Mouse (Mus musculus) natural killer cell, adult 2 months (primary cell): ENCODE results near the gene Sema4c.

ENCODE experiments used
- DNase-seq, 2 experiments: peaks; one replicate each; pipeline ENCODE4 v3.0.0; 2022; ENCODE audit warnings: low spot score in 2 of 2

Sema4c gene

DNA sequence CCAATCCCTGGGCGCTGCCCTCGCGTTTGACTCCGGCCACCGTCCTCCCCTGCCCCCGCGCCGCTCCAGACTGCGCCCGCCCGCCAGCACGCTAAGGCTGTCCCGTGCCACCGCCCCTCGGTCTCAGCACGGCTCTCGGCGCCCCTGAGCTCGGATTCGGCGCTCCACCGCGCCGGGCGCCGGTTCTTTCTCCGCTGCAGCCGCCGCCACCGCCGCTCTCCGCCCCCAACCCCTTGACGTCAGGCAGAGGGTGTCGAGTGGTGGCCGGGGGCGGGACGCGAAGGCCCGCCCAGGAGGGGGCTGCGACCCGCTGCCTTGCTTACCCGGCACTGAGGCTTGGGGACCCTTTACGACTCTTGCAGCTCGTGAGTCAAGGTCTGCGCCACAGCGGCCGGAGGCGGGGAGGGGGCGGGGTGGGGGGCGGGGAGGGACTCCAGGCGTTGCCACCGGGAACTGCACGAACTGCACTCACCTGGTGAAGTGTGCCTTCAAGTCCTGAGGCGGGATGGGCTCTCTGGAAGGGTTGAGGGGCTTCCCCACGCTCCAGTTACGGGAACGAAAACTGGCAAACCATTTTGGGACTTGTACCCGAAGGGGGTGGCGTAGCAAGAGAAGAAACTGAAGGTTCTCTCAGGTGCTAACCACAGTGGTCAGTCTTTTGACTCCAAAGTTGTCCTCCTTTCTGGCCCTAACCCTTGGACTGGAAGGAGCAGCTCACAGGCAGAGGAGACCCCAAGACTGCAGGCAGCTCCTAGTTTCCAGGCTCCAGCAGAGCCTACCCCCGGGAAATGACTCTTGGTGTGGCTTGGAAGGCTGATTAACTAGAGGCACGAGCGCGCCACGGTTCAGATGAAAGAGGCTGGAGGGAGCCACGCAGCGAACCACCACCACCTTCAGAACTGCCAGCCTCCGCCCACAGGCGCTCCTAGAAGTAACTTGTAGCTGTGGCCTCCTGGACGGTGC, at the start of gene Sema4c:
Sema4c (minus strand) TSS at position 319 of the 963 bp plus-strand sequence.
- peak; percentile 51 to 61 for DNase-seq

DNA sequence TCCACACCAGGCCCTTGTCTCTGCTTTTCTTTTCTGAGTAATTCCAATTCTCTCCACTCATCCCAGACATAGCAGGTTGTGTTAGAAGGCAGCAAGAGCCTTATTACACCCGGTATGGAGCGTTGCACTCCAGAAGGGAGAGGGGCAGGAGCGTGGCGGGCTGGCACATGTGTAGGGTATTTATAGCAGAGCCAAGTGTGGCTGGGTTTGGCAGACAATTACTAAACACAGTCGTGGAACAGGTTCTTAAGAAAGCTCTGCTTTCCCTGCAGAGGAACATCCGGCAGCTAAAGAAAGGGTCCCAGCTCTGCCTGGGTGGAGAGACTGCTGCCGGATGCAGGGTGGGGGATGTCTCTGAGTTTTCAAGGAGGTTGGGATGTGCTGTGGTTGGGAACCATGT, 48.8 kb upstream of the Sema4c start:
- DNase-seq, result no peak

DNA sequence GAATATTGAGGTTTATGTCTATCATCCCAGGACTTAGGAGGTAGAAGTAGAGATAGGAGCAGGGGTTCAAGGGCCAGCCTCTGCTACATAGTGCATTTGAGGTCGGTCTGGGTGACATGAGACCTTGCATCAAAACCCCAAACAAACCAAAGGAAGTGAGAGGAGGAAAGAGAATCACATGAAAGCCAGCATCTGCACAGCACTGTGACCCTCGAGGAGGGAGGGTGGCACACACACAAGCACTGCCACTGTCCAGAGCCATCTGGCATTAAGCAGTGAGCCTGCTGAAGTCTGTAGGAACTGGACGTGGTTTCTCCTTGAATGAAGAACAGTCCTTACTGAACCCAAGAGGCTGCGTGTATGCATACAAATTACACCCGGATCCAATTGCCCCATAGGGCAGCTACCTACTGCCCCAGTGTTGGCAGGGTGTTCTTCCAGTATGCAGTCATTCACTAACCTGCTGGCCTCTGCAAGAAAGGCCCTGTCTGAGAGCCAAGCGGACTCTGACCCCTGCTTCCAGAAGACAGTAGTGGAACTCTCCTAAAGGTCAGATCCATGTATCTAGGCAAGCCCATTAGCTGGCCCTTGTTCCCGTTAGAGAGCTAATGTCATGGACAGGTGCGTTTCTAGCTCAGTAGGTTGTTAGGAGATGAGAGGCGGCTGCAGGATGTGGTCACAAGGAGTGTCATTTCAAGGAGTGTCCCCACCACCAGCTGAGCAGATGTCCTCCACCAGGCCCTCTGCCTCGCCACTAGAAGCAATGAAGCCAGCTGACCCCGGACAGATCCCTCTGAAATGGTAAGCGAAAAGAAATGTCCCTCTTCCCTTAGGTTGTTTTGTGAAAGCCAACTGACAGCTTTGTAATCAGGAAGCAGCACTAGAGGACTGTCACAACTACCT, 46.4 kb upstream of the Sema4c start:
- peak; percentile 46 to 56 for DNase-seq

DNA sequence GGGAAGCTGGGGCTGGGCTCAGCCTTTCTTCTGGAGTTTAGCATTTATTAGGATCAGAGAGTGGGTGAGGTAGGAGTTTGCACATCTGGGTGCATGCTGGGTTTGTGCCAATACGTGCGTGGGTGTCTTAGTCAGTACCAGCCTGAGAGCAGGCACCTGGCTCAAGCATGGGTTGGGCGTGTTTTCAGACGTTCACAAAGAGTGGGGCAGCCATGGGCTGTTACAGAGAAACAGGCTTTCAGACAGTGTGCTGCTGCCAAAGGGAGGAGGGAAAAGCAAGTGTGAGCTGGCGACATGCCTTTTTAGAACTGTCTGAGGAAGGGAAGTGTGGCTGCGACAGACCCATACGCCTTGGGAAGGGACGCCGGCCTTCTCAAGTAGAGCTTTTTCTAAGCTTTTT, 45.2 kb upstream of the Sema4c start:
- no peak for DNase-seq

DNA sequence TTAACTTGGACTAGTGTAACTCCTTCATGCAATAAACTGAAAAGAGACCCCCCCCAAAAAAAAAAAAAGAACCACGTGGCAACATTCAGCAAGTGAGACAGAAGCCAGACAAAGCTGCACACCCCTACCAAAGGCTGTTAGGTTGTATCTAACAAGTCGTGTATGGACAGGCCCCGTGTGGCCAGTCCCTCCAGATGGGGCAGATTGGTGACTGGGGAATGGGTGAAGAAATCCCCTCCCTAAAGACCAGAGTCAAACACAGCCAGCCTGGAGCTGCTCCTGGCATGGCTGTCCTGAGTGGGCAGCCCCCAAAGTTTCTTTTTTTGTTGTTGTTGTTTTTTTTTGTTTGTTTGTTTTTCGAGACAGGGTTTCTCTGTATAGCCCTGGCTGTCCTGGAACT, 44.1 kb upstream of the Sema4c start:
- DNase-seq, result no peak

DNA sequence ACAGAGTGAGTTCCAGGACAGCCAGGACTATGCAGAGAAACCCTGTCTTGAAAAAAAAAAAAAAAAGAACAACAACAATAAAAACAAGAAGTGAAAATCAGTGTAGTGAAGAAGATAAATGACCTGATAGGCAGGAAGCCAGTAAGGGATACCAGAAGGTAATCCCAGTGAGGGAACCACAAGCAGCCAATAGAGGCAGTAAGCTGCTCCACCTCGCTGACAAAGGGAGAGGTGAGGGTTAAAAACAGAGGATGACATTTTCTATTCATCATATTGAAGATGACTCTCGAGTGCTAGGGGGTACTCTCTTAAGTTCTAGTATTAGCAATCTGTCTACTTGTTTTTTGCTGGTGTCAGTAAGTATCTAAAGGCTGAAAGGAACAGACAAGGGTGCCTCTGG, 40.3 kb upstream of the Sema4c start:
- DNase-seq, result no peak

DNA sequence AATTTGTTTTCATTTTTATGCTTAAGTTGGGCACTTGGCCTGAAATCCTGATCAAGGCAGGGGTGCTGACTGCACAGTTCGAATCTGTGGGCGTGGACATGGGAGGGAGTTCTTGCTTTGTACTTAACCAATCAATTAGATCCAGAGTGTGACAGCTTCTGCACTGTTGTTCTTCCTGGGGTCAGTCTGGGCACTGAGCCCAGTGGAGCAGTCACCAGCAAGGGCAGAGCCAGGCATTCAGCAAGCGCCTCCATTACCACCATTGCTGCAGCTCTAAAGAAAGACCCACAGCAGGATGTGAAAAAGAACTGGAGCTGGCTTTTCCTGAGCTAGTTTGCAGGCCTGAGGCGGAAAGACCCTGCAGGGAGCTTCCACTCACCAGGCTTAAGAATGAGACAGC, 38.0 kb upstream of the Sema4c start:
- DNase-seq, result no peak

DNA sequence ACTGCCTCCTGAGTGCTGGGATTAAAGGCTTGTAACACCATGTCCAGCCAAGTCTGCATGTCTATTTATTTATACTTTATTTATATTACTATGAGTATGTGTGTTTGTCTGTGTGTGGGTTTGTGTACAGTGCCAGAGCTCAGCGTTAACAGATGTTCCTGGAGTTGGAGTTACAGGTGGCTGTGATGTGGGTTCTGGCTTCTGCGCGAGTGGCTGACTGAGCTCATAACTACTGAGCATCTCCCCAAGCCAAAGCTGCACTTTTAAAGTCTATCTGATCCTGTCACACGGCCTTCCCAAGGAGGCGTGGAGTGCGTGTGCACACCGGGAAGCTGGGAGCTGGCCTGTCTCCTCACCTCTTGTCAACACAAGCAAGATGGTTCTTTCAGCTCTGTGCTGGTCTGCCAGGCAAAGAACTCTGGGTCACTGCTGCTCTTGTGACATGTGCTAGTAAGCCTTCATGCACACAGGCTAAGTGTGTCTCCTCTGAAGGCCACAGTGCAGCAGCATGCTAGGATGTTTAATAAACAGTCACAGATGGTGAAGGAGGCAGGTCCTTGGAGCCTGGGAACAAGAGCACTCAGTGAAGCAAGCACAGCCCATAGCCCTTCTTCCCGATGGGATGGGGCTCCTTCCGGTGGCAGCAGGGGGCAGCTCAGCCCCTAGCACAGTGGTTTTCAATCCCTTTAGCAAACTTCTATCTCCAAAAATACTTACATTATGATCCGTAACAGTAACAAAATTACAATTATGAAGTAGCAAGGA, 37.2 kb upstream of the Sema4c start:
- no peak for DNase-seq

DNA sequence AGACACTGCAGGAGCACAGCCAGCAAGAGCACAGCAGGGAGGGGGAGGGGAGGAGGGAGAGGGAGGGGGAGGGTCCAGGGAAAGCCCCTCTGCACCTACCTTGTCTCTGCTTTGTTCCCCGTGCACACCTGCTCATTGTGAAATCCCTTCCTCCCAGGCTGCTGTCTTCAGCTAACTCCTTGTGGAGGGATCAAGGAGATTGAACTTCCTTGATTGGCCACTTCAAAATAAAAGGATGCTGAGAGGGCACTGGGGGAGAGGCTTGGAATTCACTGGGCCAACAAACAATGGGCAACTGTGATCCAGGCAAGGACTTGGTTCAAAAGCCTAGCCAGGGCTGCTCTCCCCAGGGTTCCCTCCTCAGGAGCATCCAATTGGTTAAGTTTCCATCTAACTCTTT, 35.0 kb upstream of the Sema4c start:
- no peak for DNase-seq

DNA sequence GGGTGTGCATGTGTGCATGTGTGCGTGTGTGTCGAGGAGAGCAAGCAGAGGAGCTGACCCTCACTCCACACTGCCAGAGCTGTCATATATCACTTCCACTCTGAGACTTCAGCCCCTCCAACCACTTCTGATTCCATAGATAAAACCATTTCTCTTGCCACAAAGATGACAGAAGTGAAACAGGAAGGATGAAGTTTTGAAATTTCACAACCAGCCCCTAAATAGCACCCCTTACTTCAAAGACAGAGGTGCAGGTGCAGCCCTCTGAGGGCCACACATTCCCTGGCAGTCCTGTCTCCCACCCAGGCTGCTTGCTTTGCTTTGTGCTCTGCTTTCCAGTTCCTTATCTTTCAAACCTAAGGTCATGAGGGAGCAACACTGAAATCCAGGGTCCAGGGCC, 33.3 kb upstream of the Sema4c start:
- no peak for DNase-seq

DNA sequence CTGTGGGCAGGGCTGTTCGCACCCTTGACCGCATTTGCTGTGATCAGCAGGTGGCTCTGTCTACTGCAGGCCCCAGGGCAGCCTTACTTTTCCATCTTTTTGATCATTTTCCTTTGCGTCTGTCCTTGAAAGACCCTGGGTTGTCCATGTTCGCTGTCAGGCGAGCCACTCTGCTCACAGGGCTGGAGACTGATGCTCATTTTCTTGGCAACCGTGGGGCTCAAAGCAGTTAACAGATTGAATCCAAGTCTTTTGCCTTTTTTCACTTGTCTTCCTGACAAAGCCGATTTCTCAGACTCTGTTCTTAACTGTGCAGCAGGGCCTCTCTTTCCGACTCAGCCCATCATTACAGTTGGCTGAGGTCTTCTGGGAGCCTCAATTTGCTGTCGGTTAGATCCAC, 32.5 kb upstream of the Sema4c start:
- no peak for DNase-seq

DNA sequence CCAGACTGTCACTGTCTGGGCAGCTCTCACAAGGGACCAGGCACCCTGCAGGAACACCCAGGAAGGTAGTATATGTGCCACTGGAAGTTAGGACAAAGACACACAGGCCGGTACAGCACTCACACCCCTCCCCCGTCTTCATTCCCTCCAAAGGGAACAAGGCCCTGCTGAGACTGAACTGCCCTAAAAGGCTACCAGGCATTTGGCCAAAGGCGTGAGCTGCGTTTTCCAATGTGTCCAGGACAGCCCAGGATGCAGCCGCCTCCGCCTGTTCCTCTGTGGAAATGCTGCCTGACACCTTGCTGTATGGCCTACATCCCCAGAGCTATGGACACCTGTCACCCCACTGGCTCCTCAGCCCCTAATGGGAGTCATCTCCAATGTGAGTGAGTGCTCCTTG, 31.3 kb upstream of the Sema4c start:
- no peak for DNase-seq

DNA sequence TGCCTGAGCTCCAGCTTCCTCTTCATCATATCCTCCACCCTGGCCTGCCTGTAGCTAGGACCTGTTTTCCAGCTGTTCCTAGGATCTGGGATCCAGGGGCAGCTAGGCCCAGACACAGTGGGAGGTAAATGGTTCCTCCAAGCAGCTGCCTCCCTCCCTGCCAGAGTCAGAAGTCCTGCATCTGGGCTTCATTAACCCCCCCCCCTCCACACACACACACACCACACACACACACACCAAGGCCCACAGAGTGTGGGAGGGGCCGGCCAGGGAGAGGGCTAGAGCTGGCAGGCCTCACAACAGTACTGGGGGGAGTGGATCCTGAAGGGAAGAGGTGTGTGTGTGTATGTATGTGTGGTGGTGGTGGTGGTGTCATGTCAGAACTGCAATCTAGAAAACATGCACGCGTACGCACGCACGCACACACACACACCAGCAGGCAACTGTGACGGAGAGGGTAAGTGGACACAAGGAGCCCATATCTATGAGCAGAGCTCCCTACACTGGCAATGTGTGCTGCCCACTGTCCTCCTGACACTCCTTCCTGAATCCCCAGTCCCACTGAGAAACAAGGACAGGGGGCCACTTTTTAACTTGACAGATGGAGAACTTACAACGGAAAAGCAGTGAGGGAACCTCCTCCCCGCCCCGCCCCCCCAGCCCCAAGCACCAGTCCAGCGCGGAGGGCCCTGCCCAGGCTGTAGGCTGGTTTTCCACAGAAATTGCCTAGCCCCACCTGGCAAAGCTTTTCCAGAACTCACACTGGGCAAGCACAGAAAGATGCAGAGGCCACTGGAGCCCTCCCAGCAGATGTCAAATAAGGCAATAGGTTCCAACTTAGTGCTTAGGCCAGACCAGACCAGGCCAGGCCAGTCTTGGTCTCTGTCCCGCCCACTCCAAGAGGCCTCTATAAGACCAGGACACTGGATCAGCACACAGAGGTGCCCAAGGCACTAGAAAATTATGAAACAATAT, 30.6 kb upstream of the Sema4c start:
- DNase-seq, result no peak

DNA sequence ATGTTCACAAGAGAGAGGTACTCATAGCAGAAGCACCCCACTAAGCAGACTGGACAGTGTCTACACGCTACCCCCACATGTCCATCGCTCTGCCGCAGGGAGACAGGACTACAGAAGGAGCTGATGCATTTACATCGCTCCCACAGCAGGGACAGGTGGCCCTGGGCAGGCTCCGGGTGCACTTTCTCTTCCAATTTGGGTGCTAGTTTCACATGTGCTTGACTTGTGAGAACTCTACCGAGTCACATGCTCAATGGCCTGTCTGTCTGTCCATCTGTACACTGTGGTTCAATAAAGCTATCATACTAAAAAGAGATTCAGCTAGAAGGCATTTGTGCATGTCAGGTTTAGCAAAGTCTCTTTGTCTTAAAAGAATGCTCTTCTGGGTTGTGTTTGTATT, 29.7 kb upstream of the Sema4c start:
- no peak for DNase-seq

DNA sequence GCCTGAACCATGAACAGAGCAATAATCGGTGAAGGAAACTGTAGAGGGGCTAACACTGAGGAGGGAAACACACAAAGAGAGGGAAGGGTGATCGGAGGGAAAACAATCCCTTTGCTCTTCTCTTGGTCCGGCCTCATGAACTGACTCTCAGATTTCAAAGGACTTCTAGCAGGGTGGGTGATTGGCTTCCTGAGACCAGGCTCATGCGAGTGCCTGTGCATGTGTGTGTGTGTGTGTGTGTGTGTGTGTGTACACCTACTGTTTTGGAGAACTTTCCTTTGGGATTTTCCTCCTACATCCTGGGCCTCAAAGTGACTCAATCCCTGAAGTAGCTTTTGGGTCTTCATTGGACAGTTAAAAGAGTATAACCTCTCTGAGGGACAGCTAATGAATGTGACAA, 28.1 kb upstream of the Sema4c start:
- DNase-seq, result no peak

DNA sequence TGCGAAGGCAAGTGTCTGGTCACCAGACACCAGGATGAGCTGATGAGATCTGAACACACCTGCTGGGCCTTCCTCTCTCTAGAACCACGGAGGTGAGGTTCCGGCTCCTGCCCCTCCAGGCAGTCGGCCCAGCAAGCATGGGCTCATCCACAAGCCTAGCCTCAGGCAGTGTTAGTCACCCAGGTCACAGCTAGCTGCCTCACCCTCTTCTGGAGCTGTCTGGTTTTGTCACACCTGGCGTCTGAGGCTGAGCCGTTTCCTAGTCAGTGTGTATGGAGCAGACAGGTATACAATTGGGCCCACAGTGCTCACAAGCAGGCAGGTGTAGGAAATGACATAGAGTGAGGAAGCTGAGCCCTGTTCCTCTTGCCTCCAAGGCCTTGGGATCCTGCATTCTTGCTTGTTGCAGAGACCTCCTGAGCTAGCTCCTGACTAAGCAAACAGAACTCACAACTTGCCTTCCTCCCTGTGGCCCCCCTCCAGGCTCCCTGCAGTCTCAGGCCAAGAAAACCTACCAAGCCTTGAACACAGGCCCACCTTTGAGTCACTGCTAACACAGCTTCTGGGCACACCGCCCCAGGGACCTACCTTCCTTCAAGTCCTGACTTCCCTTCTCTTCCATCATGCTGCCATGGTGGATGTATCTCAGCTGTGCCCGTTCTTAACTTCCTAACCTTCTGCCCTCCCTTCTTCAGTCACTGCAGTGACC, 25.4 kb upstream of the Sema4c start:
- no peak for DNase-seq

DNA sequence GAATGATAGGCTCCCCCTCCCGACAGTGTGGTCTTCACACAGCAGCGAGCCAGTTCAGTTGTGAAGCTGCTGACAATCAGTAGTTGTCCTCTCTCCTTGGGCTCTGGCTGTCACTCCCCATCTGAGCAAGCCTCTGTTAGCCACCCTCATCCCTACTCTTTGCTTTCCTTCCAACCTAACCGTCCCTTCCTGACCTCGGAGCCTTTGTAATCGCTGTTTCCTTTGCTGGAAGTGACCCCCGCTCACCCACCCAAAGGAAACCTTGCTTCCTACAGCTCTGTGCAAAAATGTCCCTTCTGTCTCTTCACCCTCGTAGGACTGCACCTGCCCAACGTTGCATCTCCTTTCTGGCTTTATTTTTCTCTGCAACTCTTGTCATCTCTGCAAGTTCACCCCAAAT, 24.1 kb upstream of the Sema4c start:
- no peak for DNase-seq

DNA sequence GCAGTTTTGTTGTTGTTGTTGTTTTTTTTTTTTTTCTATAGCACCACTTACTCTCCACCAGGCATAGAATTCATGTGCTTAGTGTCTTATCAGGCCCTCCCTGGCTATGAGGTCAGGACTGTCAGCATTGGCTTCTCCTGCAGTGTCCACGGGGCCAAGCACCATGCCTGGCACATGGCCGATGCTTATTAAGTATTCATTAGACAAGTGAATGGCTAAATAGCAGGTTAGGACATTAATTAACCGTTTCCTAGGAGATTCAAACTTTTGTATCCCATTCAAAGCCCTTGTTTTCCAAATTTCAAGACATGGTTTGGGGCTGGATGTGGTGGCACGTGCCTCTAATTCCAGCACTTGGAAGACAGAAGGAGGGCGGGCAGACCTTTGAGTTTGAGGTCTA, 23.1 kb upstream of the Sema4c start:
- DNase-seq, result no peak

DNA sequence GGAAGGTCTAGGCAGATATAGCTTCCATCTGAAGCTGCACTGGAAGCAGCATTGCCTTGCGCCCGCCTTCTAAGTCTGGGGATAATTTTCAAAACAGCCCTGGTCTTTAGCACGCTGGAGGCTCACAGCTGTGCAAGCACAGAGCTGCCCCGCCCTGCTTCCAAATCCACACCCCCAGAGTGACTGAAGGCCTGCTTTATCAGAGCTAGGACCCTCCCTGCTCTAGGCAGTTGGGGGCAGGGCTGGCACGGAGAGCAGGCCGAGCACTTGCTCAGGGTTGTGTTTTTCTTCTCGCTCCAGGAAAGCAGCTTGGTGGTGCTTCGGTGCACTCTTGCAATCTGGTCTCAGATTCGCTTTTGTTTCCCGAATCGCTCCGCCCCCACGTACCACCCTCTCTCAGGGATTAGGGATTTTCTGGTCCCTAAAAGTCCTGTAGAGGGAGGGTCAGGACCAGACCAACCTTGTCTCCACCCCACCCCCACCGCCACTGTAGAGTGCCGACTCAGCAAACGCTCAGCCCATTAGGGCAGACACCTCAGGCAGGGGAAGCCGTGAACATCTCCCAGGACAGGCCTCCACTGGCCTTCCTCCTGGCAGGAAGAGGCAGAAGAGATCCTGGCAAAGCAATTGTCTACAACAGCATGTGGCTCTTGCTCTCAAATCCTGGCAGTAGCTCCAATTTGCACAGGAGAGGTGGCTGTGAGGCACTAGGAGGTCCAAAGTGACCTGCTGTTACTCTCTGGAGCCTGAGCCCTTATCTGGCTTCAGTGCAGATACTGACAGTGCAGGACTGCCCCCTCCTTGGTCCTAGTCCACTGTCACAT, 22.4 kb upstream of the Sema4c start:
- no peak for DNase-seq
